Mouse (Mus musculus) megakaryocyte, embryonic 14.5 days (primary cell): ENCODE data around the gene Nagpa. TPM values are rescaled to one million over a fixed set of nuclear protein-coding genes. Genes with fewer than 3 reads are reported as not detected.

Experiments used
- H3K27me3 ChIP-seq: replicated peaks from 2 replicates; pipeline ENCODE3; 2012; ENCODE audit warnings: inconsistent platforms
- H3K36me3 ChIP-seq: replicated peaks from 2 replicates; pipeline ENCODE3; 2012; ENCODE audit warnings: low read length, inconsistent platforms, mixed read lengths
- H3K4me1 ChIP-seq: 2 replicates; pipeline ENCODE4 v1.6.1; 2012; ENCODE audit warnings: inconsistent platforms
- H3K4me3 ChIP-seq: replicated peaks from 2 replicates; pipeline ENCODE3; 2012; ENCODE audit warnings: moderate library complexity, mild to moderate bottlenecking, inconsistent platforms
- H3K9me3 ChIP-seq: 2 replicates; pipeline ENCODE4 v1.6.1; 2012; ENCODE audit warnings: inconsistent platforms
- FLI1 ChIP-seq: IDR thresholded peaks from 2 replicates; pipeline ENCODE4 v1.6.1; 2012; ENCODE audit warnings: low read length, inconsistent platforms, mixed read lengths
- GATA1 ChIP-seq: IDR thresholded peaks from 3 replicates; pipeline ENCODE4 v1.6.1; 2012; ENCODE audit warnings: mixed read lengths, low read length, inconsistent platforms, borderline replicate concordance
- polyA plus RNA-seq: library from polyadenylated mRNA; stranded (reverse); fragments of >175 nt; gene quantifications from 2 replicates; pipeline ENCODE4 v1.2.3, GENCODE M21; 2012; ENCODE audit warnings: low replicate concordance; ENCODE audit not compliant: insufficient read depth

Gene Nagpa
- polyA plus RNA-seq, 1 experiment, result 23.9 TPM

DNA sequence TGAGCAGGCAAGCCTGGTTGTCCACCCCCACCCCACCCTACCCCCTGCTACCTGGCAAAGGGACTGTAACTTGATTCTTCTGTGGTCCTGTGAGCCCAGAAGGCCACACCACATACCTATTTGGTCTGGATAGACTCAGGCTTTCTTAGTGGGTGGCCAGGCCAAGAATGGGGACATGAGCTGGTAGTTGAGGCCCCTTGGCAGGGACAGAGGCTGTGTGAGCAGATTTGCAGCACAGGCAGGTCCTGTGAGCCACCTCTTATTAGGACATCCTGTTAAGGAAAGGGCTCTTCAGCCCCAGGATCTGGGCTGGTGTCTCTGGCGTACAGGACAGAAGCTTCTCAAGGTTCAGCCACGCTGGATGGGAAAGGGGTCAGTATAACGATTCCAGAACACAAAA, 46.7 kb downstream of the Nagpa start:
- peaks cover 20% of the 10 kb centered on the region for H3K4me1 ChIP-seq
- no peak for TF ChIP-seq GATA1
- no peak for TF ChIP-seq FLI1
- no peaks in the 10 kb centered on the region for H3K9me3 ChIP-seq
- H3K36me3 ChIP-seq, result no peaks in the 10 kb centered on the region
- H3K27me3 ChIP-seq, result peaks cover 60% of the 10 kb centered on the region
- H3K4me3 ChIP-seq, result no peak overlapping the region

DNA sequence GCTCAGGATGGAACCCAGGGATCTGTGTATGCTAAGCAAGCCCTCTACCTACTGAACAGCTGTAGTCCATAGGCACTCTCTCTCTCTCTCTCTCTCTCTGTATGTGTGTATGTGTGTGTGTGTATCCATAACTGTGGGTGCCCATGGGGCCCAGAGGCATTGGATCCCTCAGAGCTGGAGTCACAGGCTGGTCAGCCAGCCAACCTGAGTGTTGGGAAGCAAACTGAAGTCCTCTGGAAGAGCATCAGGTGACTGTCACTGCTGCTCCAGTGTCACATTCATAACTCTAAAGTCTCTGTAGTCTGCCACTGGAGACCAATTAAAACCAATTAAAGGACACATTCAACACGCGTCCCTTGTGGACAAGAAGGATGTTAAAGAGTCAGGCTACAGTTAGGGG, 47.3 kb downstream of the Nagpa start:
- no peak for TF ChIP-seq GATA1
- TF ChIP-seq FLI1, result no peak
- H3K36me3 ChIP-seq, result no peaks in the 10 kb centered on the region
- no peaks in the 10 kb centered on the region for H3K9me3 ChIP-seq
- H3K27me3 ChIP-seq, result peaks cover 59% of the 10 kb centered on the region
- peaks cover 17% of the 10 kb centered on the region for H3K4me1 ChIP-seq
- H3K4me3 ChIP-seq, result no peak overlapping the region

DNA sequence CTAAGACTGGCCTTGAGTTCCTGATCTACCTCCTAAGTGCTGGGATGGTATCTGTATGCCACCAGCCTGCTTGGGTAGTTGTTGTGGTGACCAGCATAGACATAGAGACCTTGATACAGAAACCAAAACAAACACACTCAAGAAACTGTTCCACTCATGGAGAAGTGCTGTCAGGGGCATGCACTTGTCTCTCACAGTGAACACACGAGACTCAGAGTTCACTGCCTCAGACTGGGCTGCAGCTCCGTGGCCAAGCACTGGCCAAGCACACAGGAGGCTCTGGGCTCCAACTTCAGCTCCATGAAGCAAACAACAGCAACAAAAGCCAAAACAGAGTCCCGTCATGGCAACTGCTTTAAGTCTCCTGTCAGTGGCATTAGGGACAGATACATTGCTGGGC, 48.8 kb downstream of the Nagpa start:
- TF ChIP-seq FLI1, result no peak
- no peak for TF ChIP-seq GATA1
- Histone ChIP-seq H3K27me3 (peaks cover 58% of the 10 kb centered on the region), H3K4me1 (peaks cover 15% of the 10 kb centered on the region), H3K9me3 (no peaks in the 10 kb centered on the region), H3K4me3 (no peak overlapping the region), H3K36me3 (no peaks in the 10 kb centered on the region)

DNA sequence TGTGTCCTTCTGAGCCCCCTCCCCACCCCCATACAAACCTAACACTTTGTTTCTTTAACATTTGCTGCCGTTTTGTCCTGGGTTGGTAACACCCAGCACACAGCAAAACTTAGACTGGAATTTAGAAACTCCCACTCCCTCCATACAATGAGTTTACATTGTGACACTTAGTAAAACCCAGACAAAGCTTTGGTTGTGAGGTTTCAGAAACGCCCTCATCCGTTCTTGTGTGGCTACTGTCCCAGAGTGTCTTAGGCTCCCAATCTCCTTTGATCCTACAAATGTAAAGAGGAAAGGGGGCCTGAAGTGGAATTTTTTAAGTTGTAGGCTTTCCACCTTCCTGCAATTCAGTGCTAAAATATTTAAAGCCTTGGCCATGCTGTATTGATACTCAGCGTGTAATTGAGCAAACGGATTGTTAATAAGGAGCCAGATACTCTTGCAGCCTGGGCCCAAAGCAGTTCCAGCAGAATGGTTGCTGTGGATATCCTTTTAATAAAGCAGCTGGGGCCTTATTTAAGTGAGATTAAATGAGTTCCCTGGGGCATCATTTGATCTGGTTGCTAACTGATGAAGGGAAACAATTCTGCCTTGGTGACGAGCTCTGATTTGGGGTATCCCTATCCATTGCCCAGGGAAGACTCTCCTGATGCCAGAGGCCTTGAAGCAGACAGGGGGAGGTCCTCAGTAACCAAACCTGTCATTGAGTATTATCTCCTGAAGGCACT, 50.3 kb downstream of the Nagpa start:
- Histone ChIP-seq H3K4me3 (no peak overlapping the region), H3K4me1 (peaks cover 7% of the 10 kb centered on the region; the same call in 1 of the 2 replicates), H3K27me3 (peaks cover 60% of the 10 kb centered on the region), H3K36me3 (no peaks in the 10 kb centered on the region), H3K9me3 (no peaks in the 10 kb centered on the region)
- TF ChIP-seq FLI1 (no peak), GATA1 (no peak)

DNA sequence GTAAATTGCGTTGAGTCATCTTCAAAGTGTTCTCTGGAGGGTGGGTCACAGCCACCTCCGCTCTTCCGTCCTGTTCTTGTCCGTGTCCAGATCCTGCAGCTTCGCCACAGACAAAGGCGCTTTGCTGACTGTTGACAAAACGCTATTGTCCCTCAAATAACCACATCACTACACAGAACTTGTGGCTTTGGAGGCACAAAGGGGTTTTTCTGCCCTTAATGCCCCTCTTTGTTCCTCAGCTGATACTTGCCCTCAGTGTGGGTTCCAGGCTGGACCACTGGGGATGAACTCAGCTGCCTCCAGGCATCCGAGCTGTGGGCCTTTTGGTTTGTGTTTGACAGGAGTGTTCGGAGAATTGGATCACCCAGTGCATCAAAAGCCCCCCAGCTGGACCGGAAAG, 53.3 kb downstream of the Nagpa start:
- peaks cover 68% of the 10 kb centered on the region for H3K27me3 ChIP-seq
- TF ChIP-seq GATA1, result no peak
- no peak for TF ChIP-seq FLI1

DNA sequence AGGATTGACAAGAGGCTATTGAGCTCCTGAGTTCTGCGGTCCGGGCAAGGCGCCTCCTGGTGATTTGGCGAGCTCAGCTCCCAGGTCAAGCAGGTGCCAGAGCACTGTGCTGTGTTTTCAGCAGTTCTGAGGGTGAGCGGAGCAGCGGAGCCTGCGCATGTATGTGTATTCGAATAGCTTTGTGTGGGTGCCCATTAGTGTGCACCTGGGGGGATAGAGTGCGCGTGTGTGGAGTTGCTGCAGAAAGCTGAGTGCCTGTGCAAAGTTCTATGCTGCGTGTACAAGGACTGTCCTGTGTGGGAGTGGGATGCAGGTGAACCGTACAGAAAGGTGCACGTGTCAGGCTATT, 56.8 kb downstream of the Nagpa start, which contains the start of gene Sec14l5:
Gene Sec14l5 (plus strand): TSS at position 73 of the 349 bp plus-strand sequence.
- Histone ChIP-seq H3K4me3 (peak within 1 kb of the TSS; percentile 88), H3K9me3 (0 out of 2 replicates have a peak, but pooled peaks cover 3% of the 10 kb centered on the region), H3K4me1 (peaks cover 31% of the 10 kb centered on the region), H3K36me3 (no peaks in the 10 kb centered on the region), H3K27me3 (peaks cover 75% of the 10 kb centered on the region)
- TF ChIP-seq FLI1 (no peak), GATA1 (no peak)

More for the DNA sequence above, 53.3 kb downstream of the Nagpa start:
- H3K4me3 ChIP-seq, result no peak overlapping the region
- no peaks in the 10 kb centered on the region for H3K9me3 ChIP-seq
- no peaks in the 10 kb centered on the region for H3K36me3 ChIP-seq
- H3K4me1 ChIP-seq, result peaks cover 28% of the 10 kb centered on the region

DNA sequence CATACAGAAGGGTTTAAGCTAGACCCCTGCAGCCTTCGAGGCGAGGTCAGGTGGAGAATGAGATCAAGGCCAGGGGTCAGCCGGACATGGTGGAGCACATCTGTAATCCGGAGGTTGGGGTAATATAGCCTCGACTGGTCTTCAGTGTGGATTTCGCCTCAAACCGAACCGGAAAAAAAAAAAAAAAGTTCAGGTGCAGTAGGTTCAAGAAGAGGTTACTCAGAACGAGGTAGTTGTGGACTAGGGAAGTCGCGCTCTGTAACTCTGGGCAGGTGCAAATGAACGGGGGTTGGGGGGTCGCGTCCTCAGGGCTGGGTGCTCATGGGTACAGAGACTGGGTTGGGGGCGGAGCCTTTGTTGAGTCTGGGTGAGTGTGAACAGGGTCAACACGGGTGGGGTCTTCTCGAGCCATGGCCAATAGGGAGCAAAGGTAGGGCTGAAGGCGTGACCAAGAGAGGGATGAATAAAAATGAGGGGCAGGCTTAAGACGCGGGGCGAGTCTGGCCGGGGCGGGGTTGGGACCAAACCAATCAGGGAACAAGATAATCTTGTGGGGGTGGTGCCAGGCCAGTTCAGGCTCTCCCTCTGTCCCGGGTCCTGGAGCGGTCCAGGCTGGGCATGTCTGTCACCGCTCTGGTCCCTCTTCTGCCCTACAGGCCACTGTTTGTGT, 57.3 kb downstream of the Nagpa start:
- Histone ChIP-seq H3K36me3 (no peaks in the 10 kb centered on the region), H3K9me3 (0 out of 2 replicates have a peak, but pooled peaks cover 3% of the 10 kb centered on the region), H3K4me3 (peak overlapping the region; percentile 88), H3K4me1 (peaks cover 31% of the 10 kb centered on the region), H3K27me3 (peaks cover 80% of the 10 kb centered on the region)
- TF ChIP-seq GATA1 (no peak), FLI1 (no peak)

DNA sequence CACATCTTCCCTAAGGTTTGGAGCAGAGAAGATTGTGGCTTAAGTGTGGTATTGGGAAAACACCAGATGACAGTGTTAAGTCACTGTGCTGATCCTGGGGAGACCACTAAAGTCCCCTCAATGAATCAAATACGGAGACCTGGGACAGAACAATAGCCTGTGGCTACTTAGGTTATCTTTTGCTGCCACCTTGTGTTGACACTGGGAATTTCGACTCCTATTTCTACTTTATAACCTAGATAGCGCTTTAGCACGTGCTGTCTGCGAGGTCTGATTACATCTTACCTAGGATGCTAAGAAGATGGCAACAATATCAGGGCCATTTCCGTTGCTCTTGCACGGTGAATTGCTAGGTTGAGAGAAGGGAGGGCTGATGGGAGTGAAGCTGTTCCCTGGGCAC, 58.2 kb downstream of the Nagpa start:
- Histone ChIP-seq H3K27me3 (peaks cover 82% of the 10 kb centered on the region), H3K36me3 (no peaks in the 10 kb centered on the region), H3K4me1 (peaks cover 31% of the 10 kb centered on the region), H3K4me3 (peak overlapping the region; percentile 83), H3K9me3 (0 out of 2 replicates have a peak, but pooled peaks cover 3% of the 10 kb centered on the region)
- TF ChIP-seq FLI1 (no peak), GATA1 (no peak)

Other genes with a start within 250 kb of the Nagpa start
- 18.6 and 22.6 TPM in 2 replicates for gene Anks3, start 239.8 kb downstream of the Nagpa start, polyA plus RNA-seq
- gene Sept12, start 206.2 kb downstream of the Nagpa start, polyA plus RNA-seq, result not detected in 2 replicates
- gene Smim22, start 196.7 kb downstream of the Nagpa start, polyA plus RNA-seq, result not detected in 2 replicates
- gene Rogdi, start 190.5 kb downstream of the Nagpa start, polyA plus RNA-seq, result 34.2 and 52.7 TPM in 2 replicates
- 4.3 and 10.9 TPM in 2 replicates for gene Glyr1, start 154.1 kb downstream of the Nagpa start, polyA plus RNA-seq
- gene Ubn1, start 154.0 kb downstream of the Nagpa start, polyA plus RNA-seq, result 8.9 and 11.3 TPM in 2 replicates
- gene Ppl, start 71.6 kb downstream of the Nagpa start, polyA plus RNA-seq, result not detected in 2 replicates
- gene Sec14l5, start 56.9 kb downstream of the Nagpa start, polyA plus RNA-seq, result 0.71 TPM in 1 of 2 replicates, not detected in the other
- not detected in 2 replicates for gene AU021092, start 18.3 kb upstream of the Nagpa start, polyA plus RNA-seq
- 9.6 and 10.8 TPM in 2 replicates for gene Alg1, start 29.6 kb upstream of the Nagpa start, polyA plus RNA-seq
- 2.5 TPM in 1 of 2 replicates, not detected in the other for gene Eef2kmt, start 52.0 kb upstream of the Nagpa start, polyA plus RNA-seq